Mouse (Mus musculus) olfactory bulb, adult 2 months (tissue): ENCODE measurements around the gene Nlgn2. TPM values are rescaled to one million over a fixed set of nuclear protein-coding genes. Genes with fewer than 3 reads are reported as not detected.
A peak's percentile ranks its signal among the peaks of the same experiment; 100 is the strongest.

Source experiments
- H3K27ac ChIP-seq: fragments of 200-500 bp; 2 replicates; pipeline ENCODE4 v1.5.1; 2012; ENCODE audit warnings: low read depth, low read length; ENCODE audit not compliant: insufficient read depth
- H3K4me1 ChIP-seq: fragments of 200-500 bp; 2 replicates; pipeline ENCODE4 v1.6.1; 2012; ENCODE audit warnings: low read length; ENCODE audit not compliant: control insufficient read depth, insufficient read depth
- H3K4me3 ChIP-seq: fragments of 200-500 bp; 2 replicates; pipeline ENCODE4 v1.5.1; 2012; ENCODE audit warnings: mild to moderate bottlenecking, low read depth, low read length, moderate library complexity; ENCODE audit not compliant: insufficient read depth
- CTCF ChIP-seq: fragments of 200-500 bp; IDR thresholded peaks from 2 replicates; pipeline ENCODE4 v1.5.1; 2012; ENCODE audit warnings: low read depth, mild to moderate bottlenecking, low read length, moderate library complexity; ENCODE audit not compliant: insufficient read depth
- POLR2A ChIP-seq: fragments of 200-500 bp; IDR thresholded peaks from 2 replicates; pipeline ENCODE4 v1.6.1; 2012; ENCODE audit warnings: mild to moderate bottlenecking, low read depth, low read length, moderate library complexity; ENCODE audit not compliant: insufficient read depth
- whole genome bisulfite sequencing: fragments of 180-500 bp; shearing (Covaris S2); methylation state at CpG from one replicate; pipeline ENCODE4 v1.1.7; 2018; 5-methylcytosine and 5-hydroxymethylcytosine counted together
- polyA plus RNA-seq: library from polyadenylated mRNA; stranded (reverse); fragments of >200 nt; gene quantifications from 2 replicates; pipeline ENCODE4 v1.2.4, GENCODE M21; 2012; ENCODE audit warnings: low replicate concordance; ENCODE audit not compliant: missing spikeins, insufficient read depth, insufficient read length

Gene Nlgn2
- polyA plus RNA-seq, 1 experiment, result not detected

DNA sequence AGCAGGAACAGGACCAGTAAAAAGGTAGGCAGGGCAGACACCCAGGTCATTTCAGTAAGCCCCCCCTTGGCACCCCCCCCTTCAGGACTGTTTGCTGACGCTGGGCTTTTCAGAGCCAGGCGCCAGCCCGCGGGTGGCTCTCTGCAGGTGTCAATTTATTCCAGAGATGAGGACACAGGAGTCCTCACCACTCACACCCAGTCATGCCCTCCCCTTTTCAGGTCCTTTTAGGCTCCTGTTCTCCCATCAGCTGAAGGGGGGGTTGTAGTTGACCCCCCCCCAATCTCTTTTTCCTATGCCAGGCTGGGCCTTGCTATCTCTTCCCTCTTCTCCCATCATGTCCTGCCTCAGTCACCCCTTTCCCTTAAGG lies 1.6 kb downstream of the Nlgn2 start:
- Histone ChIP-seq H3K27ac (no peak overlapping the region), H3K4me1 (peaks cover 28% of the 10 kb centered on the region), H3K4me3 (peak overlapping the region; percentile 89)
- 0% methylated on average over 4 of the region's 4 CpGs for WGBS
- TF ChIP-seq POLR2A, result no peak
- no peak for TF ChIP-seq CTCF

DNA sequence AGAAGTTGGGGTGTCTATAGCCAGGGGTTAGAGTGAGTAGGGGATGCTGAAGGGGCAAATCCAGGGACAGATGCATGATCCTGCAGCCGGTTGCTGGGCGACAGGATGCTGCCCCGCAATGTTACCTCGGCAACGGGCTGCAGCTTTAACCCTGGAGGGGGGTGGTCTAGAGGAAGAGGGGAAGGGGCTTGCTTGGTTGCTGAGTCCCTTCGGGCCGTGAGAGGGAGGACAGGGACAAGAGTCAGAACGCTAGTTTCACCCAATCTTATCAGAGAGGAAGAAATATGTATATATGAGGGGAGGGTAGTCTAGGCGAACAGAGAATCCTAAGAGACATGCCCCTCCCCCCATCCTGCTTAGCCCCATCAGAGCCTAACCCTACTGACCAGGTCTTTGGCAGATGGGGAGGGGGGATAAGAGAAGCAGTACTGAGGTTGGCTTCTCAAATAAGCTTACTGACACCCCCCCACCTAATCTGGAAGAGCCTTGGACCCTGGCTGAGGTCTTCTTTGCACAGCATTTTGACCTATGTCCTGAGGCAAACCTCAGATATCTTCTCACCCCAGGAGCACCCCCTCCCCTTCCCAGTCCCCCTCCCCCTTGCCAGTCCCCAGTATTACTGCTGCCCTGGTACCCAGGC lies 2.1 kb downstream of the Nlgn2 start:
- TF ChIP-seq POLR2A, result no peak
- no peak for TF ChIP-seq CTCF
- H3K27ac ChIP-seq, result no peak overlapping the region; the same call in 1 of the 2 replicates
- peak overlapping the region; percentile 89 for H3K4me3 ChIP-seq
- WGBS, result 8% methylated on average over 9 of the region's 9 CpGs
- peaks cover 28% of the 10 kb centered on the region for H3K4me1 ChIP-seq

DNA sequence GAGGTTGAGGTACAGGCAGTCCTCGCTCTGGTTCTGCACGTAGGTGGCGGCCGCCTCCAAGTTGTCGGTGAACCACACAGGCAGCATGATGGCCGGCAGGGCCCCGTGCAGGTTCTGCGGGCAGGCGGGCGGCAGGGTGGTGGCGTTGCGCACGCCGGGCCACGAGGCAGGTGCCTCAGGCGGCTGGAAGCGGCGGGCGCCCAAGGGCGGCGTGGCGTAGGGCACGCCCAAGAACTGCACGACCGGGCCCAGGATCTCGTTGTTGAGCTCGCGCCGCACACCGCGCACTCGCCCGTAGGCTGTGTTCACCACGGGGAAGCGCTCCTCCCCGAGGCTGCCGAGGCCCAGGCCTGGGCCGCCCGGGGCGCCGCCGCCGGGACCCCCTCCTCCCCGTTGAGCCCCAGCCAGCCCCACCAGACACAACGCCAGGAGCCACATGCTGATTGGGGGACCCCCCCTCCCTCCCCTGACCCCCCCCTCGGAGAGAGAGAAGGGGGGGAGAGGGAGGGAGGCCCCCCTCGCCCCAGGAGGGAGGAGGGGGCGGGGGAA lies 3.5 kb downstream of the Nlgn2 start:
- WGBS, result 10% methylated on average over 45 of the region's 48 CpGs
- TF ChIP-seq CTCF (no peak), POLR2A (no peak)
- H3K4me1 ChIP-seq, result peaks cover 31% of the 10 kb centered on the region
- peak overlapping the region; percentile 29 for H3K4me3 ChIP-seq
- no peak overlapping the region for H3K27ac ChIP-seq

DNA sequence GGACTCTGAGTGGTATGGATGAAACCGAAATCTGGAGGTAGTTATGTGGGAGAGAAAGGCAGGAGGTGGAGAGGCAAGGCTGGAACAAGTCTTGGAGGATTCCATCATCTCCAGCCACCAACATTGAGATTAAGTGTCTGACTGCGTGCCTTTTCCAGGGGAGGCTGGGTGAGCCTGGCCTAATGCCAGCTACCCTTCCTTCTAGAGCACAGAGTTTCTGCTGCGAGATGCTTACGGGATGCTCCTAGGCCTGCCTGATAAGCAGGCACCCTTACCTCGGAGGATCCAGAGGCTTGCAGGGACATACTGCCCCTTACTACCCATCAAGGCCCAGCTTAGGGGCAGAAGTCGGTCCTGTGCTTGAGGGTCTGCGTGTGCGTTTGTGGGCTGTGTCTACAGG lies 4.0 kb downstream of the Nlgn2 start:
- H3K4me1 ChIP-seq, result peaks cover 27% of the 10 kb centered on the region
- TF ChIP-seq CTCF (no peak), POLR2A (no peak)
- H3K4me3 ChIP-seq, result peak overlapping the region; percentile 29
- 61% methylated on average over 8 of the region's 8 CpGs for WGBS
- no peak overlapping the region for H3K27ac ChIP-seq

DNA sequence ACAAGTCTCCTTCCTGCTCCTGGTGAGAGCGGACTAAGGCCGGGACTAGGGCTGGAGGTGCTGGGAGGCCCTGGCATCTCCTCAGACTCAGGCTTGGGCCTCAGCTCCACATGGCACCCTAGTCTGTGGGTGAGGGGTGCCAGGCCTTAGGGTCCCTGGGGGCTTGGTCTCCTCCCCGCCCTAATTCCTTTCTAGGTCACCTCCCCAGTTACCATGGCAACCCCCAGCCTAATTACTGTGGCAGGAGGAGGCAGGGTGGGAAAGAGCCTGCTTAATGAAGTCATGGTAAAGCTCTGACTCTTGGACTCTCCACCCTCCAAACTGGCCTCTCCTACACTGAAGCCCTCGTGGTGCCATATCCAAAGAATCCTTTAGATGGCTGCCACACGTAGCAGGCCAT lies 8.8 kb downstream of the Nlgn2 start:
- no peak for TF ChIP-seq CTCF
- Histone ChIP-seq H3K4me3 (no peak overlapping the region), H3K4me1 (peaks cover 8% of the 10 kb centered on the region), H3K27ac (no peak overlapping the region)
- 72% methylated on average over 5 of the region's 5 CpGs for WGBS

DNA sequence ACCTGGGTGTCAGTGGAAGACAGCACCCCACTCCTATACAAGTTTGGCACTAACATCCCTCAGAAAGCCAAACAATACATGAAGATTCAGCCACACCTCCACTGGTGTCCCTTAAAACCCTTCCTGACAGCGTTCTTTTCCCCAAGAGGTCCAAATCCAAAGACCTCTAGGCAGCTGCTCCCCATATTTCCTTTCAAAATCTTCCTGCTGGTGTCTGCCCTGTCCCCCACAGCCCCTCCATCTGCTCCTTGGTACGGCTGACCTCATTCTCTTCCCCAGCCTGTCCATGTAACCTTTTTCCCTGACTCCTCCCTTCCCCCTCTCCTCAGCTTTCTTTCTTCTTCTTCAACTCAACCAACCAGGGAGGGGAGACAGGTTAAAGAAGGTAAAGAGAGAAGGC lies 14.1 kb downstream of the Nlgn2 start:
- Histone ChIP-seq H3K4me1 (no peaks in the 10 kb centered on the region), H3K27ac (no peak overlapping the region), H3K4me3 (no peak overlapping the region)
- TF ChIP-seq POLR2A (no peak), CTCF (no peak)
- WGBS, result 87% methylated on average over 2 of the region's 2 CpGs

DNA sequence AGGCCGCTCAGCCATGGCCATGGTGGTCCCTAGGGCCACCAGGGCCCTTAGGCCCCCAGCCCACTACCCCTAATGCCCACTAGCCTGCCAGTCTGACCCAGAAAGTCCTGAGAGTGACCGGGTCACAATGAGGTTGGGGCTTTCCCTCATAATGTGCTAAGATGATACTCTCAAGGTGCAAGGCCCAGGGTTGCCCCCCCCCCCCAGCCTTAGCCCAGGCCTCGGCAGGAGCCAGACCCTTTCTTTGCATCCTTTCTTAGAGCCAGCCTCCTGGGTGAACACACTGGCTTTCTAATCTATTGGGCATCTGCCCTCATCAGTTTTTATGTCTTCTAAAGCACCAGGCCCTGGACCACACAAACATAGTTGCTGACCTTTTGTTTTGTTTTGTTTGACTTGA lies 15.5 kb downstream of the Nlgn2 start, which contains the start of gene Spem1:
Gene Spem1 (minus strand): TSS at position 101 of the 400 bp plus-strand sequence.
- Histone ChIP-seq H3K4me3 (no peak within 1 kb of the TSS), H3K27ac (no peak within 1 kb of the TSS), H3K4me1 (no peaks in the 10 kb centered on the region)
- 83% methylated on average over 3 of the region's 3 CpGs for WGBS
- no peak for TF ChIP-seq CTCF

DNA sequence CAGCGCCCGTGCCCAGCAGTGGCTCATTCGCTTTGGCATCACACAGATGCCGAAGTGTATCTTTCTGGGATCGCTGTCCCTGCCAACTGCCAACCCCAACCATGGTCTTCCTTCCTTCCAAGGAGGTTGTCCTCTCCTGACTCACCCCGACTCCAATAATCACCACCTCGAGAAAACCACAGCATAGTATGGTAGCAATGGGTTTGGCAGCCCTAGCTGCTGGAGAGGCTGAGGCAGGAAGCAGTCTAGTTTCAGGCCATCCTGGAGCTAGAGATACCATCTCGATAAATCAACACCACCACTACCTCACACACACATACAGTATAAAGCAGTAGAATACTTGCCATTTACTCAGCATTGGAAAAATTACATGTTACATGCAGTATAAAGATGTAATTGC lies 18.7 kb downstream of the Nlgn2 start:
- no peaks in the 10 kb centered on the region for H3K4me1 ChIP-seq
- no peak for TF ChIP-seq POLR2A
- TF ChIP-seq CTCF, result no peak
- no peak overlapping the region for H3K4me3 ChIP-seq
- no peak overlapping the region for H3K27ac ChIP-seq
- 93% methylated on average over 8 of the region's 8 CpGs for WGBS

DNA sequence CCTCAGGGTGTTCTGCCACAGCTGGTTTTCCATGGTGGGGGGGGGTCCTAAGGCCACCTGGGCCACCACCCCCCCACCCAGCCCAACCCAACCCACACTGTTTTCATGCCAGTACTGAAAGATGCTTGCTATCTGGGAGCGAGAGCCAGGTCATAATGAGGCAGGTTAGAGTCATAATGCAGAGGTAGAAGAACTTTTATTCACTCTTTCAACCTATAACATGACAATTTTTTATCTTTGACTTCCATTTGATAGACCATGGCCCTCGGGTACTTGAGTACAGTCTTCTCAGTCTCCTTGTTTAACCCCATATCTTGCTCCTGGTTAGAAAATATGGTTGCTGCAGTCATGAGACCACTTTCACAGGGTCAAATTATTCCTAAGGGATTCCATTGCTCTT lies 19.2 kb downstream of the Nlgn2 start, which contains the start of gene Spem2:
Gene Spem2 (minus strand): TSS at position 101 of the 400 bp plus-strand sequence.
- TF ChIP-seq POLR2A, result no peak
- no peak for TF ChIP-seq CTCF
- Histone ChIP-seq H3K27ac (no peak within 1 kb of the TSS), H3K4me1 (no peaks in the 10 kb centered on the region), H3K4me3 (no peak within 1 kb of the TSS)
- WGBS, result 80% methylated on average over 2 of the region's 2 CpGs

DNA sequence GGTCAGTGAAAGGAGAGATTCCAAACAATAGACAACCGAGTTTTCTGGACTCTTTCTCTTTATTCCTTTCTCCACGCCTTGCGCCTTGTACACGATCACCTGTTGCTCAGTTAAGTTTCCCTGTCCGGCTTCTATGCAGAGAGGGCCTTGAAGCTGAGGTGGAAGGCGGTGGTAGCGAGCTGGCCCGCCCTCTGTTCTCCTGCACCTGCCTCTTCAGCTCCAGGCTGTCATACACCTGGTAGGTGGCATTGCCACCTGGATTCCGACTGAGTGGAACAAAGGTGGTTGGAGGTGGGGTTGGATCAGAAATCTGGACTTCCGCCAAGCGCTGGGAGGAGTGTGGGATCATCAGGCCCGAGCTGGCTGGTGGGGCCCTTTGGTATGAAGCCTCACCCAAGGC lies 21.1 kb downstream of the Nlgn2 start:
- Histone ChIP-seq H3K4me1 (no peaks in the 10 kb centered on the region), H3K4me3 (no peak overlapping the region), H3K27ac (no peak overlapping the region)
- WGBS, result 92% methylated on average over 12 of the region's 12 CpGs
- TF ChIP-seq POLR2A, result no peak
